9 mouse cellular contexts compared by ENCODE assay signal in the genomic region with DNA sequence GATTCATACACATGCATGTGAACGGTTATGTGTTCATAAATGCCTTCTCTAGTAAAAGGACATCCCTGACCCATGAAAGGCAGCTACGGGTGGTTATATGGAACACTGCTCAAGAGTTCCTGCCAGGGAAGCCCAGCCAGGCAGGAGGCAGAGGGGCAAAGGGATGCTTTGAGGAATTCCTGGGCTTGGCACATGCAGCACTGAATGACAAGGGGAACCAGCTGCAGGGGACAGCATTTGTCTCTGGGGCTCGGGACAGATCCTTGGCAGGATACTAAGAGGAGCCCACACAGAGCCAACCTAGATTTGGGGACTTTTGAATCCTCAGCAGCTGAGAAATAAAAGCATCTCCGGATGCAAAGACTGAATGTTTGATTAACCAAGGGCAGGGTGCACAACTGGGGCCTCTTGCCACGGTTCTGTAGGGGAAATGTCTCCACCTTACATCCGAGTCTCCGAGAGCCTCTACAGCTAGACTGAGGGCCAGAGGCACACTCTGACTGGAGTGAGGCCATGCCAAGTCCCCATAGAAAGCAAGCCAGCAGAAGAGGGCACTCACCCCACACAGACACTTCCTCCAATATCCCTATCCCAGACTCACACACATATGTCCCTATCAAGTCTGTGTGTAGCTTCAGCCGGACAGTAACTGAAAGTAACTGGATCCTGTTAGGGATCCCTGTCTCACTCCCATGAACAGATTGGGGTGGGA.
DNase-seq lines count a peak whose midpoint lies in the region; ATAC-seq and TF ChIP-seq lines count a peak whose summit lies in the region.
"Had no signal": no experiment of that assay in that cellular context is flagged by ENCODE, and none has a peak within 500 bp of the region (broad histone marks: within the 10 kb centered on the region; RNA-seq: fewer than 3 reads in every experiment).

No protein-coding gene starts in this region.

- H3K36me3 ChIP-seq in lung, embryonic 16.5 days (ENCODE audit: control insufficient read depth, insufficient read depth, low read length), result no peaks in the 10 kb centered on the region
- H3K36me3 ChIP-seq in limb, embryonic 13.5 days, result no peaks in the 10 kb centered on the region
- no peaks in the 10 kb centered on the region for H3K36me3 ChIP-seq in stomach, embryonic 16.5 days (ENCODE audit: control insufficient read depth, insufficient read depth, low read length)
- H3K36me3 ChIP-seq in heart, adult 2 months (ENCODE audit: control insufficient read depth, insufficient read depth, low read length), result no peaks in the 10 kb centered on the region

- H3K4me2 ChIP-seq in lung, embryonic 16.5 days (ENCODE audit: low read depth, low read length), result no peak overlapping the region
- H3K4me2 ChIP-seq in limb, embryonic 13.5 days (replicated peaks), result no peak overlapping the region
- no peak overlapping the region for H3K4me2 ChIP-seq in stomach, embryonic 16.5 days (ENCODE audit: low read depth, low read length)

- H3K9ac ChIP-seq in lung, embryonic 16.5 days (ENCODE audit: low read length), result no peak overlapping the region
- no peak overlapping the region for H3K9ac ChIP-seq in limb, embryonic 13.5 days
- no peak overlapping the region for H3K9ac ChIP-seq in stomach, embryonic 16.5 days (ENCODE audit: low read length)
- no peak overlapping the region for H3K9ac ChIP-seq in heart, adult 2 months (ENCODE audit: low read depth, low read length)
- H3K9ac ChIP-seq: liver, postnatal 0 days had no signal

- H3K4me3 ChIP-seq in lung, embryonic 16.5 days (ENCODE audit: low read length), result no peak overlapping the region
- no peak overlapping the region for H3K4me3 ChIP-seq in limb, embryonic 13.5 days
- H3K4me3 ChIP-seq in stomach, embryonic 16.5 days (replicated peaks; ENCODE audit: low read length), result no peak overlapping the region
- no peak overlapping the region for H3K4me3 ChIP-seq in heart, adult 2 months

- H3K27ac ChIP-seq in lung, embryonic 16.5 days (ENCODE audit: low read length), result peak overlapping the region; percentile 39
- H3K27ac ChIP-seq in limb, embryonic 13.5 days, result peak overlapping the region; percentile 84; the same call in 1 of the 2 replicates
- peak overlapping the region; percentile 7 for H3K27ac ChIP-seq in stomach, embryonic 16.5 days (ENCODE audit: low read length)
- no peak overlapping the region for H3K27ac ChIP-seq in heart, adult 2 months

- H3K9me3 ChIP-seq in lung, embryonic 16.5 days (ENCODE audit: control insufficient read depth, low read length), result no peaks in the 10 kb centered on the region
- H3K9me3 ChIP-seq in limb, embryonic 13.5 days, result no peaks in the 10 kb centered on the region
- H3K9me3 ChIP-seq in stomach, embryonic 16.5 days (replicated peaks; ENCODE audit: control insufficient read depth, low read length), result no peaks in the 10 kb centered on the region

- intact Hi-C loops in heart, adult 2 months (cut with DNase I), result no loop called here

- no peak for TF ChIP-seq CTCF in heart, adult 2 months (IDR thresholded peaks at IDR 0.05)

- H3K79me2 ChIP-seq in heart, adult 2 months (replicated peaks; ENCODE audit: control insufficient read depth, insufficient read depth, low read length), result no peaks in the 10 kb centered on the region

- 39% methylated on average over 8 of the region's 8 CpGs for WGBS in lung, embryonic 16.5 days
- 64% methylated on average over 8 of the region's 8 CpGs for WGBS in limb, embryonic 13.5 days
- WGBS in stomach, embryonic 16.5 days, result 51% methylated on average over 8 of the region's 8 CpGs
- WGBS in heart, adult 2 months, result 60% methylated on average over 8 of the region's 8 CpGs

- TF ChIP-seq POLR2A in heart, adult 2 months (IDR thresholded peaks at IDR 0.05; ENCODE audit: insufficient read depth, low read depth, low read length), result no peak

- no peaks in the 10 kb centered on the region for H3K27me3 ChIP-seq in lung, embryonic 16.5 days (ENCODE audit: control insufficient read depth, insufficient read depth, low read depth, low read length)
- 0 out of 2 replicates have a peak, but pooled peaks cover 4% of the 10 kb centered on the region for H3K27me3 ChIP-seq in limb, embryonic 13.5 days
- no peaks in the 10 kb centered on the region for H3K27me3 ChIP-seq in stomach, embryonic 16.5 days (ENCODE audit: control insufficient read depth, insufficient read depth, low read length)
- no peaks in the 10 kb centered on the region for H3K27me3 ChIP-seq in heart, adult 2 months (ENCODE audit: control insufficient read depth, insufficient read depth, low read length)

- TF ChIP-seq EP300 in heart, adult 2 months (IDR thresholded peaks at IDR 0.05; ENCODE audit: insufficient read depth, low read depth, low read length), result no peak

- peak; percentile 63 to 69 for DNase-seq in cerebellum, postnatal 10 days
- DNase-seq in cerebellum, adult 18-20 months, result no peak
- no peak for DNase-seq in lung, postnatal 14 days
- DNase-seq in heart, adult 2 months, result no peak

- H3K4me1 ChIP-seq in lung, embryonic 16.5 days (replicated peaks; ENCODE audit: control insufficient read depth, insufficient read depth, low read length), result peaks cover 16% of the 10 kb centered on the region
- H3K4me1 ChIP-seq in limb, embryonic 13.5 days, result peaks cover 25% of the 10 kb centered on the region
- peaks cover 14% of the 10 kb centered on the region for H3K4me1 ChIP-seq in stomach, embryonic 16.5 days (ENCODE audit: control insufficient read depth, insufficient read depth, low read length)
- H3K4me1 ChIP-seq in heart, adult 2 months (ENCODE audit: control insufficient read depth, insufficient read depth, low read length), result no peaks in the 10 kb centered on the region

- ATAC-seq in lung, embryonic 16.5 days (ENCODE audit: low read depth), result peak; percentile 16; the same call in 1 of the 2 replicates
- ATAC-seq in limb, embryonic 13.5 days (ENCODE audit: low FRiP score, low read depth), result no peak; the same call in 1 of the 2 replicates
- ATAC-seq in stomach, embryonic 16.5 days (ENCODE audit: insufficient read depth, low FRiP score), result no peak; the same call in 1 of the 2 replicates
- no peak for ATAC-seq in erythroblast, adult 5-6 weeks (replicated peaks; ENCODE audit: low FRiP score, poor library complexity, severe bottlenecking)
- ATAC-seq: liver, postnatal 0 days had no signal

Comparison
In these comparisons a context has a peak if more than half of its experiments do, and no peak if none do; other contexts are left out.
1. DNase-seq: peak in cerebellum, postnatal 10 days (2 of 2); none in cerebellum, adult 18-20 months (0 of 2), lung, postnatal 14 days (single experiment) and heart, adult 2 months (0 of 2).